Mouse (Mus musculus): ENCODE measurements at regions not wholly inside any gene's neighbourhood (a gene's known extent, or its start where the extent isn't known, plus 50 kb on each side); places are given as distances from the start of the nearest gene placed in this dataset.

GRCm38 (mm10) chr12:16013354-16013753 lies 196.6 kb upstream of the Trib2 start:
- TF ChIP-seq CTCF (conservative IDR thresholded peaks at IDR 0.05; ENCODE audit: low read length) = no peak
- TF ChIP-seq NANOG (IDR thresholded peaks at IDR 0.05; ENCODE audit: borderline replicate concordance, low read length) = no peak
- TF ChIP-seq POU5F1 (IDR thresholded peaks at IDR 0.05; ENCODE audit: borderline replicate concordance, low read length) = no peak
